Mouse (Mus musculus): ENCODE measurements at regions not wholly inside any gene's neighbourhood (a gene's known extent, or its start where the extent isn't known, plus 50 kb on each side); places are given as distances from the start of the nearest gene placed in this dataset.

- TF ChIP-seq NELFE (IDR thresholded peaks at IDR 0.05; ENCODE audit: low read depth, low read length): no peak
- TF ChIP-seq IRF4 (IDR thresholded peaks at IDR 0.05; ENCODE audit: low read depth, low read length): no peak
- TF ChIP-seq USF2 (conservative IDR thresholded peaks at IDR 0.05; ENCODE audit: low read depth, low read length): no peak
- no peak for TF ChIP-seq JUN (IDR thresholded peaks at IDR 0.05; ENCODE audit: insufficient read depth, low read depth, low read length)
- TF ChIP-seq CHD1 (IDR thresholded peaks at IDR 0.05; ENCODE audit: low read depth, low read length): no peak
- no peak for TF ChIP-seq E2F4 (IDR thresholded peaks at IDR 0.05; ENCODE audit: insufficient replicate concordance, low read depth, low read length)
- TF ChIP-seq POLR2AphosphoS2 (IDR thresholded peaks at IDR 0.05; ENCODE audit: low read depth, low read length): no peak
- TF ChIP-seq CHD2 (IDR thresholded peaks at IDR 0.05; ENCODE audit: low read length): no peak
- no peak for TF ChIP-seq ZC3H11A (IDR thresholded peaks at IDR 0.05; ENCODE audit: low read depth, low read length)
- no peak for TF ChIP-seq SMC3 (IDR thresholded peaks at IDR 0.05; ENCODE audit: low read depth, low read length)
- no peak for TF ChIP-seq MAFK (IDR thresholded peaks at IDR 0.05; ENCODE audit: insufficient replicate concordance, low read length)
- no peak for TF ChIP-seq ETS1 (conservative IDR thresholded peaks at IDR 0.05; ENCODE audit: low read depth, low read length)
- TF ChIP-seq NRF1 (IDR thresholded peaks at IDR 0.05; ENCODE audit: low read depth, low read length): no peak
- TF ChIP-seq HCFC1 (IDR thresholded peaks at IDR 0.05; ENCODE audit: low read depth, low read length): no peak
- no peak for TF ChIP-seq TCF12 (IDR thresholded peaks at IDR 0.05; ENCODE audit: low read depth, low read length)
- no peak for TF ChIP-seq MAZ (IDR thresholded peaks at IDR 0.05; ENCODE audit: low read depth, low read length)
- TF ChIP-seq MEF2A (IDR thresholded peaks at IDR 0.05; ENCODE audit: borderline replicate concordance, low read depth, low read length): no peak
- no peak for TF ChIP-seq GABPA (IDR thresholded peaks at IDR 0.05; ENCODE audit: insufficient replicate concordance, low read depth, low read length)
- TF ChIP-seq PAX5 (IDR thresholded peaks at IDR 0.05; ENCODE audit: low read length): no peak
- Histone ChIP-seq H3K36me3 (replicated peaks in 1 of 2; ENCODE audit: control insufficient read depth in 1 of 2, insufficient read depth in 1 of 2, low read length in 1 of 2) (no peaks in the 10 kb centered on the region), H3K27ac (ENCODE audit: insufficient read depth, low read depth) (no peak overlapping the region), H3K27me3 (replicated peaks) (no peaks in the 10 kb centered on the region), H3K4me3 (replicated peaks in 1 of 3; ENCODE audit: low read depth in 2 of 3, low read length in 2 of 3, poor library complexity in 1 of 3) (no peak overlapping the region), H3K9ac (ENCODE audit: insufficient read depth, low read depth) (no peak overlapping the region), H3K4me2 (ENCODE audit: insufficient read depth, low read depth, poor library complexity, severe bottlenecking) (no peak overlapping the region), H3K9me3 (replicated peaks; ENCODE audit: low read length) (peaks cover 66% of the 10 kb centered on the region), H3K79me2 (replicated peaks; ENCODE audit: control insufficient read depth, extremely low read depth, insufficient read depth, poor library complexity, severe bottlenecking) (no peaks in the 10 kb centered on the region), H3K4me1 (ENCODE audit: control insufficient read depth in 1 of 2, insufficient read depth in 2 of 2) (no peaks in the 10 kb centered on the region)
- in situ Hi-C loops (cut with MboI; ENCODE audit: low pct_ligation_motif_present, low pct_unique_long_range_greater_than_20kb, low sequenced_read_pairs) (no loop called here), dilution Hi-C loops (cut with MboI; ENCODE audit: extremely low pct_ligation_motif_present, extremely low pct_unique_long_range_greater_than_20kb, low sequenced_read_pairs) (no loop called here)
- no peak for DNase-seq (ENCODE audit: extremely low read depth)
Measured at GRCm38 (mm10) chr13:70227167-70227566, 410.3 kb downstream of the Ice1 start.

- Histone ChIP-seq H3K4me1 (ENCODE audit: control insufficient read depth in 1 of 2, insufficient read depth in 2 of 2) (no peaks in the 10 kb centered on the region), H3K9ac (ENCODE audit: insufficient read depth, low read depth) (no peak overlapping the region), H3K36me3 (replicated peaks in 1 of 2; ENCODE audit: control insufficient read depth in 1 of 2, insufficient read depth in 1 of 2, low read length in 1 of 2) (no peaks in the 10 kb centered on the region), H3K4me2 (ENCODE audit: insufficient read depth, low read depth, poor library complexity, severe bottlenecking) (no peak overlapping the region), H3K27me3 (replicated peaks) (no peaks in the 10 kb centered on the region), H3K27ac (ENCODE audit: insufficient read depth, low read depth) (no peak overlapping the region), H3K4me3 (replicated peaks in 1 of 3; ENCODE audit: low read depth in 2 of 3, low read length in 2 of 3, poor library complexity in 1 of 3) (no peak overlapping the region), H3K79me2 (replicated peaks; ENCODE audit: control insufficient read depth, extremely low read depth, insufficient read depth, poor library complexity, severe bottlenecking) (no peaks in the 10 kb centered on the region), H3K9me3 (replicated peaks; ENCODE audit: low read length) (peaks cover 79% of the 10 kb centered on the region)
- dilution Hi-C loops (cut with MboI; ENCODE audit: extremely low pct_ligation_motif_present, extremely low pct_unique_long_range_greater_than_20kb, low sequenced_read_pairs): no loop called here
- no peak for DNase-seq (ENCODE audit: extremely low read depth)
- TF ChIP-seq MXI1 (IDR thresholded peaks at IDR 0.05; ENCODE audit: low read depth, low read length): no peak
- no peak for TF ChIP-seq MEF2A (IDR thresholded peaks at IDR 0.05; ENCODE audit: borderline replicate concordance, low read depth, low read length)
- no peak for TF ChIP-seq JUND (conservative IDR thresholded peaks at IDR 0.05; ENCODE audit: low read depth, low read length)
- no peak for TF ChIP-seq ZKSCAN1 (IDR thresholded peaks at IDR 0.05; ENCODE audit: borderline replicate concordance, low read depth, low read length)
- no peak for TF ChIP-seq USF2 (conservative IDR thresholded peaks at IDR 0.05; ENCODE audit: low read depth, low read length)
- no peak for TF ChIP-seq TCF12 (IDR thresholded peaks at IDR 0.05; ENCODE audit: low read depth, low read length)
- no peak for TF ChIP-seq MYC (IDR thresholded peaks at IDR 0.05; ENCODE audit: low read depth, low read length)
- TF ChIP-seq USF1 (IDR thresholded peaks at IDR 0.05; ENCODE audit: low read depth, low read length): no peak
- no peak for TF ChIP-seq GABPA (IDR thresholded peaks at IDR 0.05; ENCODE audit: insufficient replicate concordance, low read depth, low read length)
- in situ Hi-C loops (cut with MboI; ENCODE audit: low pct_ligation_motif_present, low pct_unique_long_range_greater_than_20kb, low sequenced_read_pairs): no loop called here
Measured at GRCm38 (mm10) chr13:70233896-70234799, 403.3 kb downstream of the Ice1 start.
